Mouse (Mus musculus) activated CD4-positive, CD25-positive, alpha-beta regulatory T cell, adult 4 months (primary cell): ENCODE results near the gene Trip11. TPM values are rescaled to one million over a fixed set of nuclear protein-coding genes. Genes with fewer than 3 reads are reported as not detected.

Experiments used
- ATAC-seq: one replicate; pipeline ENCODE4 v1.8.0; 2017
- polyA plus RNA-seq, 2 experiments: library from polyadenylated mRNA; unstranded; fragments of 100-300 nt; shearing (Covaris generic); gene quantifications; one replicate each; pipeline ENCODE4 v1.2.1; 2017

Trip11 gene
- polyA plus RNA-seq, 2 experiments from 2014 or later = 59.6 to 60.3 TPM

GRCm38 (mm10) chr12:101819570-101819969, 93.5 kb downstream of the Trip11 start:
- no peak for ATAC-seq

- ATAC-seq = no peak
Observed at GRCm38 (mm10) chr12:101818608-101819370, 94.3 kb downstream of the Trip11 start, which contains the start of gene Fbln5. TSS of gene Fbln5 (minus strand) at chr12:101819055.

GRCm38 (mm10) chr12:101818246-101818607, 94.8 kb downstream of the Trip11 start:
- no peak for ATAC-seq

- ATAC-seq = no peak
Observed at GRCm38 (mm10) chr12:101816810-101817209, 96.3 kb downstream of the Trip11 start.

GRCm38 (mm10) chr12:101815796-101816195, 97.3 kb downstream of the Trip11 start:
- ATAC-seq = no peak

GRCm38 (mm10) chr12:101814423-101814822, 98.6 kb downstream of the Trip11 start:
- no peak for ATAC-seq

- no peak for ATAC-seq
Observed at GRCm38 (mm10) chr12:101811181-101811580, 101.9 kb downstream of the Trip11 start.

GRCm38 (mm10) chr12:101810515-101810914, 102.6 kb downstream of the Trip11 start:
- ATAC-seq = no peak

GRCm38 (mm10) chr12:101807400-101807799, 105.7 kb downstream of the Trip11 start:
- ATAC-seq = no peak

- ATAC-seq = no peak
Observed at GRCm38 (mm10) chr12:101802445-101802844, 110.6 kb downstream of the Trip11 start.

GRCm38 (mm10) chr12:101801744-101802143, 111.3 kb downstream of the Trip11 start:
- ATAC-seq = no peak

- no peak for ATAC-seq
Observed at GRCm38 (mm10) chr12:101801051-101801450, 112.0 kb downstream of the Trip11 start.

- ATAC-seq = no peak
Observed at GRCm38 (mm10) chr12:101798189-101798922, 114.7 kb downstream of the Trip11 start.

GRCm38 (mm10) chr12:101794458-101794857, 118.6 kb downstream of the Trip11 start:
- ATAC-seq = no peak

- ATAC-seq = no peak
Observed at GRCm38 (mm10) chr12:101793221-101793621, 119.8 kb downstream of the Trip11 start.

GRCm38 (mm10) chr12:101792684-101793083, 120.4 kb downstream of the Trip11 start:
- ATAC-seq = no peak

- ATAC-seq = no peak
Observed at GRCm38 (mm10) chr12:101789767-101790166, 123.3 kb downstream of the Trip11 start.

GRCm38 (mm10) chr12:101789250-101789649, 123.8 kb downstream of the Trip11 start:
- ATAC-seq = no peak

Other genes with a start within 250 kb of the Trip11 start
- under 1 TPM in 1 of 2 experiments, not detected in 1; 0.09 TPM for gene Tc2n, start 194.7 kb downstream of the Trip11 start, polyA plus RNA-seq
- not detected for gene Fbln5, start 94.2 kb downstream of the Trip11 start, polyA plus RNA-seq
- 10 to 100 TPM; 22.3 to 23.4 TPM for gene Atxn3, start 45.0 kb upstream of the Trip11 start, polyA plus RNA-seq
- gene Cpsf2, start 62.7 kb upstream of the Trip11 start, polyA plus RNA-seq = 10 to 100 TPM; 17.0 to 21.1 TPM
- gene Slc24a4, start 215.5 kb upstream of the Trip11 start, polyA plus RNA-seq = not detected